Mouse (Mus musculus) frontal cortex, adult 2 months (tissue): ENCODE measurements around the gene Bet1l. TPM values are rescaled to one million over a fixed set of nuclear protein-coding genes. Genes with fewer than 3 reads are reported as not detected.
A peak's percentile ranks its signal among the peaks of the same experiment; 100 is the strongest.

Experiments used
- DNase-seq, 2 experiments: peaks; one replicate each; pipeline ENCODE4 v3.0.0; 2022; ENCODE audit warnings: low spot score in 1 of 2; ENCODE audit errors: extremely low spot score in 1 of 2
- polyA plus RNA-seq: library from polyadenylated mRNA; depleted of rRNA; stranded (reverse); fragments of >200 nt; gene quantifications from 2 replicates; pipeline ENCODE4 v1.2.3, GENCODE M21; 2012

Gene Bet1l
- polyA plus RNA-seq, 1 experiment, result 32.3 TPM

- DNase-seq, result no peak
These were observed 2.6 kb upstream of the Bet1l start for GRCm38 (mm10) chr7:140859997-140860396.

GRCm38 (mm10) chr7:140858746-140859145 is 1.4 kb upstream of the Bet1l start:
- DNase-seq, result no peak

DNA sequence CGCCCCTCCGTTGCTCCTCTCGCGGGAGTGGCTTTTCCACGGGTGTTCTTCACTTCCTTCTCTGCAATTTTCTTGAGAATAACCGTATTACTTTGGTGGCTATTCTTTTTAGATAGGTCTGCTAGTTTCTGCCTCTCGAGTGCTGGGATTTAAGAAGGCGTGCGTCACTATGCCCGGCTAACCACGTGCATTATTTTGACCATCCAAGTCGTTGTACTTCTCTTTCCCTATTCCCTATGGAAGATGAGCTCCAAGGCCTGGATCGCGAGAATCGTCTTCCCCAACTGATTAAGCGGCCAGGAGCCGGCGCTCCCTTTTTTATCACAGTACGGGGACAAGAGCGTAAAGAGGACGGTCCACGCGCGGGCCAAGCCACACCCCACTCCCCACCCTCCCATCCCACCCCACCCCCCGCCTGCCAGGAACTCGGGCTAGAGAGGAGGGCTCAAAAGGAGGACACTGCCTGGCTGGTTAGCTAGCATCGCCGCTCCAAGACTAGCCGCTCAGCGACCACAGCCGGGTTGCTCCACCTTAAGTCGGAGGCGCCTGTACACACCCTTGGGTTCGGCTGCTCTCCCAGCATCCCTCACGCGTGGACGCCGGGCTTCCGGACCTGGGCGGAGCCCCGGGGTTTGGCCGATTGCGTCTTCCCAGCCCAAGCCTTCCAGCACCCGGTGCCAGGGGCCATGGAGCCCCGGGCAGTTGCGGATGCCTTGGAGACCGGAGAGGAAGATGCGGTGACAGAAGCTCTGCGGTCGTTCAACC is 410 bp downstream of the Bet1l start, which contains the start of gene Ric8a:
Ric8a (plus strand) TSS at position 173 of the 765 bp plus-strand sequence.
- peak; percentile 81 to 90 for DNase-seq

GRCm38 (mm10) chr7:140855860-140856784 is 1.3 kb downstream of the Bet1l start, which contains the start of gene Gm45785:
Gene Gm45785 (minus strand): TSS chr7:140856331.
- DNase-seq, result peak; percentile 86 to 88

- no peak for DNase-seq
These were observed 2.2 kb downstream of the Bet1l start for GRCm38 (mm10) chr7:140855181-140855580.

GRCm38 (mm10) chr7:140854483-140854882 is 2.9 kb downstream of the Bet1l start:
- DNase-seq, result no peak

DNA sequence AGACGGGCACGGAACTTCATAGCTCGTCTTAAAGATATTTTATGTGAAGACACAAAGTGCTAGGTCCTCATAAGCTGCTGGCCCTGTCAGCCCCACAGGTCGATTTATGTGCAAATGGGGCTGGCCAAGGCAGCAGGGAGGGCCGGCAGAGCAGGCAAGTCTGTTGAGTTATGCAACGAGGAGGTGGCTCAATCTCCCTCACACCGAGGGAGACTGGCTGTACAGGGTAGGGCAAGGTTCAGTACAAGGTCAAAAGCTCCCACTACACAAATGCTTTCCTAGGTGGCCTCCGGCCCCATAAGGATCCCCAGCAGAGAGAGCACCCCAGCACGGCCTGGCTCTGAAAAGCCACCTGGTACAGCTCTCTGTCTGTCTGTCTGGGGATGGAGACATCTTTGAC is 4.0 kb downstream of the Bet1l start:
- DNase-seq, result no peak

DNA sequence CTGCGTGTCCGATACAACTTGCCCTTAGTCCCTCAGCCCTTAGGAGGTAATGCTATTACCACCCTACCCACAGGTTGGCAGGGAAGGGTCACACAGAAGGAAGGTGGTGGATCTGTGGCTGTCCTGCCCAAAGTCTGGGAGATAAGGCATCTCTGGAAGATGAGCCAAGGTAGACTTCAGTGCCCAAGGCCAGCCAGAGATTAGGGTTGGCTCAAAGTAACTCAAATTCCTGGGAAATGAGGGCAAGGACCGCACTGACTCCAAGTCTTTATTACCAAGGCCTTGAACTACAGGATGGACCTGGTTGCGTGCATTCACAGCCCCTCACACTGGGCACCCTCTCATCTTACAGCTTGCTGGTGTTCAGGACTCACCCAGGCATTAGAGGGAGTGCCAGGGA is 5.5 kb downstream of the Bet1l start:
- no peak for DNase-seq

- DNase-seq, result no peak
These were observed 8.8 kb downstream of the Bet1l start for GRCm38 (mm10) chr7:140848591-140848990.

DNA sequence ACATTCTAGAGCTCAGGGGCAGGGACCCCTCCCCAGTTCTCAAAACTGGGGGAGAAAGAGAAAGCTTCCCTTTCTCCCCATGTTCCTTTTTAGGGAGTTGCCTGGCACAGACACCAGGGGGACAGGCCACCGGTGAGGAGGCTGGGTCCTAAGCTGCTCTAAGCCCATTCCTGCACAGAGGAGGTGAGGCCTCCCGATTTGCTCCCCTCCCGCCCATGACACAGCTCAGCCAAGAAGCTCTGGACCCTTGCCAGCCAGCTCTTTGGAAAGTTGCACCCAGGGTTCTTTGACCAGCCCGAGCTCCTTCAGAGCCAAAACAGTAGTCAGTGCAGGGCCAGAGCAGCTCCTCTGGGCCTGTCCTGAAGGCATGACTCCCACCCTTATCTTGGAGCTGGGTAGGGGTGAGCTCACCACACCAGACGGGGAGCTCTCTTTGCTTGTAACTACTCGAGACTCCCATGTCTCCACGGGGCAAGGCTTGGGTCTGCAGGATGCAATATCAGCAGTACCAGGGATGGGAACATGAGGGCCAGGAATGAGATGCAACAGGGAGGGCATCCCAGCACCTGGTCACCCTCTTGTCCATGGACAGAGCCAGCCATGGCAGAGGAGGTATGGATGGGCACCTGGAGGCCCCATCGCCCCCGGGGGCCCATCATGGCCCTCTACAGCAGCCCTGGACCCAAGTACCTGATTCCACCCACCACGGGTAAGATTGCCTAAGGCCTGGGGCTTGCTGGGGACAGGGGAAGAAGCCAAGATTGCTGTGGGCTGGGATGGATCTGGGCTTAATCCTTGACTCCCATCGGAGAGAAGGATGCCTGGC is 9.4 kb downstream of the Bet1l start, which contains the start of gene Odf3:
Odf3 (plus strand) TSS at position 51 of the 826 bp plus-strand sequence.
- no peak for DNase-seq

DNA sequence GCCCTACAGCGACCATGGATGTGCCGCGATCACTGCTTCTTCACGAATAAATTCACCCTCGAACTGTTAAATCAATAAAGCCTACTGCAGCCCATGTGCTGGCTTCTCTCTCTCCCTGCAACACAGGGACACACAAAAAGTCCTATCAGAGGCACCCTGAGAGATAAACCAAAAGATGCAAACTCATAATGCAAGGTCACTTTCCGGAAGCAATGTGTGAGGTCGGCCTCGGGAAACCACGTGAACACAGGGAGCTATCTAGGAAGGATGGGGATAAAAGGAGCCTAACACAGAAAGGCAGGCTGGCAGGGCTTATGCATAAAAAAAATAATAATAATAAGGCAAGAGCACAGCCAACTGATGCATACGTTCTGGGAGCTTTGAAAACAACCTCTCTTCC is 10.7 kb downstream of the Bet1l start:
- no peak for DNase-seq

DNA sequence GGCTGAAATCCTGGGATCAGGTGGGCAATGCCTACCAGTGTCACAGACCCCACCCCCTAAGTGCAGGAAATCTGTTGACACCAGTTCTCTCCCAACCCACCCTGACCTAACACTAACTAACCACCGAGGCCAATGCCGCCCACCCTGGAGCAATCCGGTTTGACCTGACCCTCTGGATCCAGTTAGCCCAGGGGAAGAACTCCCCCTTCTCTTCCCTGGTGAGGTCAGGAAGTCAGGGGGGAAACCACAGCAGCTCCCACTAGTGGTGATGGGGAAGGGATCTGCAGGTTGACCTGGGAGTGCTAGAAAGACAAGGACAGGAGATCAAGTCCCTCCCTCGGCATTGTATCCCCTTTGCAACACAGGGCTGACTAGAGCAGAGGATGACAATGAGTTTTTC is 11.7 kb downstream of the Bet1l start:
- no peak for DNase-seq

GRCm38 (mm10) chr7:140844905-140845665 is 12.3 kb downstream of the Bet1l start, which contains the start of gene Scgb1c1:
Gene Scgb1c1 (plus strand): TSS chr7:140845547.
- DNase-seq, result peak; percentile 65 to 95

DNA sequence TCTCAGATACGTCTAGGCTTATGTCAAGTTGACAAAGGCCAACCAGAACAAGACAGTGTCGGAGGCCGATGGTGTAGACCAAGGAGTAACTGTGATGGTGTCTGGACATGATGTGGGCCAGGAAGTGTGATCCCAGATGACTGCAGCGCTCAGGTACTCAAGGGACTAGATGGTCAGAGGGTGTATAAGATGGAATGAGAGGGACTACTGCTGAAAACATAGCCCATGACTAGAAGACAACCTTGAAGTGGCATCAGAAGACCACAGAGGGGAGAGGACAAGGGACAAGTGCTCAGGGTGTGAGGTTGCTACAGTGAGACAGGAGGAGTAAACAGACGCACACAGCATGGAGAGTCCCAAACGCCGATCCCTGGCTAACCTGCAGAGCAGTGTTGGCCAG is 13.6 kb downstream of the Bet1l start:
- no peak for DNase-seq

DNA sequence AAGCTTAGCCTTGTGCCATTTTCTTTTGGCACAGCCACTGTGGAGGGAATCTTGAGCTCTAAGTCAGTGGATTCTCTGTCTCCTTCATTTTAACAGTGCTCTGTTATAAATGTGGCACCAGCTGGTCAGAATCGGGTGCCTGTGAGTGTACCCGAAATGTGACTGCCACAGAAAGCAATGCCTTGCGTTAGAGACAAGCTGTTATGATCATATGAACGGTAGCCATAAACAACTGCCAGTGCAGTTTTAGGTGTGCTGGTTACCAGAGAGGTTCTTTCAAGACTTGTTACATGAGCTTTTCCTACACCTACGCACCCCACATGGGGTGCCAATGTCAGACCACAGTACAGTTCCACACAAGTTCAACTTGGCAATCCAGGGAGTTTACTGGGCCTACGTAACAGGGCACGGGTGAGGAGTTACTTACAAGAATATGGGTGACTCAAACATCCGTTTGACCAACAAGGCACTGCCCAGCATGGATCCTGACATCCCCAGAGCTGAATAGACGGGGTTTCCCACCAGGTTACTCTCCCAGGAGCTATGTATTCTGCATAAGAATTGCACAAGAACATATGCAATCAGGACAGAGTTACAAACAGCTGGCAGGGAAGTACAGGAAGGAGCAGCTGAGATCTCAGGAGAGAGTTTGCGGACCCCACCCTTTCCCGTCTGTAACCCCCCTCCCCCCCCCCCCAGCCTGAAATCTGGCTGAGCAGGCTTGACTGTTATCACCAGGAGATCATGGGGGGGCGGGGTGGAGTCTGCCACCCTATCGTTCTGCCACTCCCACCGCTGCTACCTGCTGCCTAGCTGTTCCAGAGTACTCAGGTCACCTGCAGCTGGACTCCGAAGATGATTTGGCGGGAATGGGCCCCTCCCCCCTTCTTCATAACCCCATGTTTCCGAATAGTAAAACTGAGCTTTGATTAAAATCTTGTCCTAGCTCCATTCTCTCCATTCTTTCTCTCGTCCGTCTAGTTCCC is 16.3 kb downstream of the Bet1l start:
- DNase-seq, result no peak

DNA sequence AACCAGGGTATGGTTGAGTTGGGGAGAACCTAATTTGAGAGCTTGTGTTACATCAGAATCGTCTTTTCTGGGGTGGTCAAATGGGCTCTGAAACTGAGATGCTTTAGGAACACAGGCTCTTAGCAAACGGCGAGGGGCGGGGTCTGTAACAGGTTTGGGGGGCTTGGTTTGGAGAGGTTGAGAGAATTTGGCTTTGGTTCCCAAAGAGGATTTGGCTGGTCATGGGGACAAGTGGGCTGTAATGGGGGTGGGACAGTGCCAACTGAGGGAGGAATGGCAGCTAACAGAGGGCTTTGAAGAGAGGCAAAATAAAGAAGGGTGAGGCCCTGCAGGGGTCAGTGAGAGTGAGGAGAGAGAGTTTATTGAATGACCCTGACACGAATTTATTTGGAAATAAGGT is 17.8 kb downstream of the Bet1l start:
- no peak for DNase-seq

DNA sequence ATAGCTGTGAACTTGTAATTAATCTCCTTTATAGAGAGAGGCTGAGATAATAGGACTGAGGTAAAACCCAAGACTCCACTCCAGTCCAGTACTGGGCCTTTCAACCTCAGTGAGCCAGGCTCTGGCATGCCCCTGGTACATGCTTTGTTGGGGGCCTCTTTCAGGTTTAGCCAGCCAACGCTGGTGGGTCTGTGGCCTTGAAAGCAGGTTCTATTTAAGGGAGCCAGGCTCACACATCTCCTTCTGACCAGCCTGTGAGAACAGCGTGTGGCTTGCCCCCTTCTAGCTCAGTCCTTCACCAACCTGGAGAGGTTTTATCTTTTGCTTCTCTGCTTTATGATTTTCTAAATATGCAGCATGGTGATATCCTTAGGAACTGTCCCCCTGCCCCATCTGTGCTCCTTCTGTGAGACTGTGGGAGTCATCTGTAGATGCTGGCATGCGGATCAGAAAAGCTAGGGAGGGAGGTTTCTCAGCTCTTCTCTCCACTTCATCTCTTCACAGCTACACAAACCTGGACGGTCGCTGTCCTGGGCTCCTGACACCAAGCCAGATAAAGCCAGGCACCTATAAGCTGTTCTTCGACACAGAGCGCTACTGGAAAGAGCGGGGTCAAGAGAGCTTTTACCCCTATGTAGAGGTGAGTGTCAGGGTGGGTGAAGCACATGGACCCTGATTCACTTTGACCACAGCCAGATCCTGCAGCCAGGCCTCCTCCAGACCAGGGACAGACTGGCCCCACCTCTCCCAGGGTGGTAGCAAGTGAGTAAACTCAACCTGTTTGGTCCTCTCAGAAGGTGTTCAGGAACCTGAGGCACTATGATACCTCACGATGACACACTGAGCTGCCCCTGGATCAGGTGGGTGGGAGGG is 20.9 kb downstream of the Bet1l start:
- peak in 1 of 2 experiments; percentile 64 for DNase-seq

DNA sequence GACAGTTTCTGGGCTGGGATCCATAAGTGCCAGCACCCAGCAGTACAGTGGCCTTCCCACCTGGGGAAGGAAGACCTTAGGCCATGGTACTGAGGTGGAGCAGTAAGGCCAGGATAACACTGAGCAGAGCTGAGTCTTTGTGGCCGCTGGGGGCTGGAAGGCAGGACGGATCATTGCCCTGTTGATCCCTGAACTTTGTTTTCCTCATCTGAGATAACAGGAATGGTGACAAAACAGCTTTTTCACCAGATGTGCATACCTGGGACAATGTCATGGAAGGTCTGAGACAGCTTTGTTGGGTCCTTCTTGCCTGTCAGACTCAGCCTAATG is 21.7 kb downstream of the Bet1l start:
- no peak for DNase-seq
